Mouse (Mus musculus) cerebellum, adult 2 months (tissue): Measurements from ENCODE around the gene Frmd3.

Source experiments
- CTCF ChIP-seq: fragments of 200-500 bp; IDR thresholded peaks from 2 replicates; pipeline ENCODE4 v1.5.1; 2011; ENCODE audit warnings: low read depth, mild to moderate bottlenecking, control low read depth, low read length, moderate library complexity, borderline replicate concordance; ENCODE audit not compliant: insufficient read depth
- POLR2A ChIP-seq: fragments of 200-500 bp; IDR thresholded peaks from 2 replicates; pipeline ENCODE4 v1.6.1; 2011; ENCODE audit warnings: low read length, control low read depth, borderline replicate concordance; ENCODE audit not compliant: insufficient read depth

DNA sequence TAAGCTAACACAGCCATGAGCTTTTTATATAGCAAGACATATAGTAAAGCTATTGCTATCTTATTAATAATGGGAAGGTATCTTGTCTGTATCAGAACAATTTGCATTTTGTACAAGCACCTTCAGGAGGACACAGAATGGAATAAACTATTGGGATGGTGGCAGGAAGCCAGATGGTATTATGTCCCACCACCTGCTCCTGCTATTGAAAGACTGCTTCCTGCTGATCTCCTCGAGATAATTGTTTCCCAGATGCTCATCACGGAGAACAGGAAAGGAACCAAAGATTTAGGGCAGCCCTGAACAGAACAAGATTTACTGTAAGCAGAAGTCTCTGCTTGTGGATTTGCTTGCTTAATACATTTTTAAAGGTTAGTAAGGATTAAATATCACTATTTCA is 63.5 kb downstream of the Frmd3 start:
- TF ChIP-seq CTCF (no peak), POLR2A (no peak)
